Mouse (Mus musculus): Measurements from ENCODE around the gene Lag3.

GRCm38 (mm10) chr6:124917518-124918330 is 6.2 kb upstream of the Lag3 start:
- TF ChIP-seq CTCF (IDR thresholded peaks at IDR 0.05) (no peak), POLR2A (IDR thresholded peaks at IDR 0.05; ENCODE audit: insufficient read depth, low read depth, low read length) (peak; percentile 67), EP300 (IDR thresholded peaks at IDR 0.05; ENCODE audit: insufficient read depth, low read depth, low read length) (peak; percentile 29; the same call in 1 of the 2 replicates)
